Mouse (Mus musculus): ENCODE measurements around the gene Lrrc15. TPM values are rescaled to one million over a fixed set of nuclear protein-coding genes. Genes with fewer than 3 reads are reported as not detected.

The Lrrc15 gene
- polyA plus RNA-seq, 1 experiment from 2014 or later, result 0.90 TPM

- no peak for ATAC-seq (ENCODE audit: insufficient number of reproducible peaks, insufficient read depth, low FRiP score, low TSS enrichment, low read depth)
- no peak overlapping the region for H3K9ac ChIP-seq (replicated peaks)
- no peaks in the 10 kb centered on the region for H3K9me3 ChIP-seq
- 0 out of 2 replicates have a peak, but pooled peaks cover 3% of the 10 kb centered on the region for H3K4me1 ChIP-seq (replicated peaks)
- no peaks in the 10 kb centered on the region for H3K27me3 ChIP-seq
- H3K36me3 ChIP-seq, result no peaks in the 10 kb centered on the region
- WGBS, result 86% methylated on average over 15 of the region's 15 CpGs
- no peak overlapping the region for H3K4me2 ChIP-seq
- no peak overlapping the region for H3K27ac ChIP-seq
- H3K4me3 ChIP-seq (replicated peaks), result no peak overlapping the region
Observed at GRCm38 (mm10) chr16:30260012-30260635, 22.9 kb downstream of the Lrrc15 start.

- H3K4me3 ChIP-seq (replicated peaks), result no peak overlapping the region
- no peaks in the 10 kb centered on the region for H3K27me3 ChIP-seq
- no peak overlapping the region for H3K27ac ChIP-seq
- H3K4me1 ChIP-seq (replicated peaks), result 0 out of 2 replicates have a peak, but pooled peaks cover 5% of the 10 kb centered on the region
- no peak overlapping the region for H3K4me2 ChIP-seq
- no peaks in the 10 kb centered on the region for H3K9me3 ChIP-seq
- no peaks in the 10 kb centered on the region for H3K36me3 ChIP-seq
- ATAC-seq (ENCODE audit: insufficient number of reproducible peaks, insufficient read depth, low FRiP score, low TSS enrichment, low read depth), result no peak
- H3K9ac ChIP-seq (replicated peaks), result no peak overlapping the region
- WGBS, result 87% methylated on average over 10 of the region's 10 CpGs
Observed at GRCm38 (mm10) chr16:30259444-30259843, 23.6 kb downstream of the Lrrc15 start.

GRCm38 (mm10) chr16:30258441-30258840 lies 24.6 kb downstream of the Lrrc15 start:
- H3K4me1 ChIP-seq (replicated peaks), result 0 out of 2 replicates have a peak, but pooled peaks cover 5% of the 10 kb centered on the region
- H3K4me3 ChIP-seq (replicated peaks), result no peak overlapping the region
- no peak overlapping the region for H3K27ac ChIP-seq
- H3K36me3 ChIP-seq, result no peaks in the 10 kb centered on the region
- ATAC-seq (ENCODE audit: insufficient number of reproducible peaks, insufficient read depth, low FRiP score, low TSS enrichment, low read depth), result no peak
- 87% methylated on average over 7 of the region's 7 CpGs for WGBS
- H3K27me3 ChIP-seq, result no peaks in the 10 kb centered on the region
- no peaks in the 10 kb centered on the region for H3K9me3 ChIP-seq
- no peak overlapping the region for H3K9ac ChIP-seq (replicated peaks)
- no peak overlapping the region for H3K4me2 ChIP-seq

GRCm38 (mm10) chr16:30257718-30258117 lies 25.3 kb downstream of the Lrrc15 start:
- no peak for ATAC-seq (ENCODE audit: insufficient number of reproducible peaks, insufficient read depth, low FRiP score, low TSS enrichment, low read depth)
- H3K27ac ChIP-seq, result no peak overlapping the region
- 79% methylated on average over 9 of the region's 9 CpGs for WGBS
- H3K4me1 ChIP-seq (replicated peaks), result 0 out of 2 replicates have a peak, but pooled peaks cover 6% of the 10 kb centered on the region
- no peaks in the 10 kb centered on the region for H3K27me3 ChIP-seq
- no peak overlapping the region for H3K4me3 ChIP-seq (replicated peaks)
- H3K9ac ChIP-seq (replicated peaks), result no peak overlapping the region
- H3K36me3 ChIP-seq, result no peaks in the 10 kb centered on the region
- no peak overlapping the region for H3K4me2 ChIP-seq
- no peaks in the 10 kb centered on the region for H3K9me3 ChIP-seq

- Histone ChIP-seq H3K27me3 (peaks cover 17% of the 10 kb centered on the region; the same call in 1 of the 2 replicates), H3K36me3 (no peaks in the 10 kb centered on the region), H3K4me3 (replicated peaks) (no peak overlapping the region), H3K4me1 (replicated peaks) (peaks cover 16% of the 10 kb centered on the region; the same call in 1 of the 2 replicates), H3K9ac (replicated peaks) (no peak overlapping the region), H3K4me2 (no peak overlapping the region), H3K9me3 (no peaks in the 10 kb centered on the region), H3K27ac (no peak overlapping the region)
- WGBS, result 45% methylated on average over 7 of the region's 7 CpGs
- ATAC-seq (ENCODE audit: insufficient number of reproducible peaks, insufficient read depth, low FRiP score, low TSS enrichment, low read depth), result no peak
Observed at GRCm38 (mm10) chr16:30255061-30255460, 28.0 kb downstream of the Lrrc15 start.

- Histone ChIP-seq H3K4me2 (no peak overlapping the region), H3K27ac (no peak overlapping the region), H3K9ac (replicated peaks) (no peak overlapping the region), H3K36me3 (no peaks in the 10 kb centered on the region), H3K9me3 (no peaks in the 10 kb centered on the region), H3K27me3 (peaks cover 26% of the 10 kb centered on the region), H3K4me3 (replicated peaks) (no peak overlapping the region), H3K4me1 (replicated peaks) (peaks cover 16% of the 10 kb centered on the region; the same call in 1 of the 2 replicates)
- no peak for ATAC-seq (ENCODE audit: insufficient number of reproducible peaks, insufficient read depth, low FRiP score, low TSS enrichment, low read depth)
- WGBS, result 82% methylated on average over 9 of the region's 9 CpGs
Observed at GRCm38 (mm10) chr16:30253900-30254299, 29.2 kb downstream of the Lrrc15 start.

- Histone ChIP-seq H3K9ac (replicated peaks) (no peak overlapping the region), H3K27me3 (peaks cover 26% of the 10 kb centered on the region), H3K9me3 (no peaks in the 10 kb centered on the region), H3K27ac (no peak overlapping the region), H3K4me2 (no peak overlapping the region), H3K4me3 (replicated peaks) (no peak overlapping the region), H3K4me1 (replicated peaks) (peaks cover 19% of the 10 kb centered on the region; the same call in 1 of the 2 replicates), H3K36me3 (no peaks in the 10 kb centered on the region)
- 87% methylated on average over 4 of the region's 4 CpGs for WGBS
- ATAC-seq (ENCODE audit: insufficient number of reproducible peaks, insufficient read depth, low FRiP score, low TSS enrichment, low read depth), result no peak
Observed at GRCm38 (mm10) chr16:30253374-30253773, 29.7 kb downstream of the Lrrc15 start.

GRCm38 (mm10) chr16:30252003-30252418 lies 31.0 kb downstream of the Lrrc15 start:
- Histone ChIP-seq H3K9me3 (no peaks in the 10 kb centered on the region), H3K4me2 (peak overlapping the region; percentile 54), H3K27me3 (peaks cover 26% of the 10 kb centered on the region), H3K4me3 (replicated peaks) (peak overlapping the region; percentile 22), H3K4me1 (replicated peaks) (peaks cover 19% of the 10 kb centered on the region; the same call in 1 of the 2 replicates), H3K9ac (replicated peaks) (no peak overlapping the region), H3K27ac (no peak overlapping the region), H3K36me3 (no peaks in the 10 kb centered on the region)
- WGBS, result 1% methylated on average over 21 of the region's 21 CpGs
- ATAC-seq (ENCODE audit: insufficient number of reproducible peaks, insufficient read depth, low FRiP score, low TSS enrichment, low read depth), result peak; percentile 81

- ATAC-seq (ENCODE audit: insufficient number of reproducible peaks, insufficient read depth, low FRiP score, low TSS enrichment, low read depth), result no peak
- Histone ChIP-seq H3K4me3 (replicated peaks) (no peak overlapping the region), H3K27ac (no peak overlapping the region), H3K9ac (replicated peaks) (no peak overlapping the region), H3K27me3 (0 out of 2 replicates have a peak, but pooled peaks cover under 1% of the 10 kb centered on the region), H3K9me3 (no peaks in the 10 kb centered on the region; the same call in 1 of the 2 replicates), H3K36me3 (no peaks in the 10 kb centered on the region), H3K4me2 (no peak overlapping the region), H3K4me1 (replicated peaks) (peaks cover 31% of the 10 kb centered on the region)
- WGBS, result 22% methylated on average over 12 of the region's 12 CpGs
Observed at GRCm38 (mm10) chr16:30244037-30244700, 38.9 kb downstream of the Lrrc15 start.

- H3K4me3 ChIP-seq (replicated peaks), result no peak overlapping the region
- 3% methylated on average over 2 of the region's 2 CpGs for WGBS
- no peaks in the 10 kb centered on the region for H3K36me3 ChIP-seq
- no peaks in the 10 kb centered on the region; the same call in 1 of the 2 replicates for H3K9me3 ChIP-seq
- peak overlapping the region; percentile 9 for H3K27ac ChIP-seq
- peak; percentile 64 for ATAC-seq (ENCODE audit: insufficient number of reproducible peaks, insufficient read depth, low FRiP score, low TSS enrichment, low read depth)
- no peak overlapping the region for H3K4me2 ChIP-seq
- no peak overlapping the region for H3K9ac ChIP-seq (replicated peaks)
- H3K27me3 ChIP-seq, result peaks cover 21% of the 10 kb centered on the region
- peaks cover 34% of the 10 kb centered on the region for H3K4me1 ChIP-seq (replicated peaks)
Observed at GRCm38 (mm10) chr16:30241623-30242022, 41.4 kb downstream of the Lrrc15 start.

- no peak overlapping the region for H3K4me3 ChIP-seq (replicated peaks)
- H3K27me3 ChIP-seq, result peaks cover 34% of the 10 kb centered on the region
- H3K9ac ChIP-seq (replicated peaks), result no peak overlapping the region
- H3K4me2 ChIP-seq, result no peak overlapping the region
- no peaks in the 10 kb centered on the region for H3K36me3 ChIP-seq
- no peak overlapping the region for H3K27ac ChIP-seq
- no peaks in the 10 kb centered on the region for H3K9me3 ChIP-seq
- peaks cover 53% of the 10 kb centered on the region for H3K4me1 ChIP-seq (replicated peaks)
- no peak for ATAC-seq (ENCODE audit: insufficient number of reproducible peaks, insufficient read depth, low FRiP score, low TSS enrichment, low read depth)
- WGBS, result 71% methylated on average over 6 of the region's 6 CpGs
Observed at GRCm38 (mm10) chr16:30238791-30239190, 44.3 kb downstream of the Lrrc15 start.
